19 mouse cellular contexts compared by ENCODE assay signal in the genomic region with DNA sequence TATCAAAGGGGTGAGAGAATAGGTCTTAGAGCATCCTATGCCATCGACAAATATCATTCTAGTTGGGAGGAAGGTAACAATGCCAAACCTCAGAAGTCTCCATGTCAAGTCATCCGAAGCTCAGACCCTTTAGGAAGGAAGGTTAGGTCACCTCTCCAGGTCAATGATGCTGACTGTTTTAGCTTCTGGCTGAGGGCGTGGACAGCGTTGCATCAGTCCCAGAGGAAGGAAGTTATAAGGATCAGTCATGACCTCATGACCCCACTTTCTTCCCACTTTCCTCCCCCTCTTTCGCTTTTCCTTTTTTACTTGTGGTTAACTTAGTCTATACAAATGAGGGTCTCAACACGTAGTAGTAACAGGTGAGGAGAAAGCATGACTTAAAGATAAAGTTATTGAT. TPM values are rescaled to one million over a fixed set of nuclear protein-coding genes. Genes with fewer than 3 reads are reported as not detected.
"Had no signal": no experiment of that assay in that cellular context is flagged by ENCODE, and none has a peak within 500 bp of the region (broad histone marks: within the 10 kb centered on the region; RNA-seq: fewer than 3 reads in every experiment).

No protein-coding gene starts in this region.

- H3K4me2 ChIP-seq: kidney, embryonic 15.5 days; limb, embryonic 15.5 days had no signal

- H3K9me3 ChIP-seq: kidney, embryonic 15.5 days; limb, embryonic 15.5 days had no signal

- ATAC-seq: intestine, embryonic 16.5 days; lung, postnatal 0 days had no signal

- DNase-seq: kidney, adult 2 months; kidney, postnatal 14 days; lung, adult 2 months; lung, postnatal 4 days; midbrain, embryonic 14.5 days; right cerebral cortex, adult 18-20 months; right cerebral cortex, postnatal 25 days; thymus, postnatal 4 days had no signal

- H3K4me3 ChIP-seq: kidney, embryonic 15.5 days; left cerebral cortex, adult 2 months; limb, embryonic 15.5 days had no signal

- H3K27ac ChIP-seq: kidney, embryonic 15.5 days; left cerebral cortex, adult 2 months; limb, embryonic 15.5 days; liver, embryonic 14.5 days; stomach, postnatal 0 days had no signal

- H3K9ac ChIP-seq: kidney, embryonic 15.5 days; limb, embryonic 15.5 days; liver, embryonic 14.5 days had no signal

- H3K36me3 ChIP-seq: kidney, embryonic 15.5 days; limb, embryonic 15.5 days had no signal

- H3K27me3 ChIP-seq: kidney, embryonic 15.5 days; limb, embryonic 15.5 days had no signal

- H3K4me1 ChIP-seq: kidney, embryonic 15.5 days; limb, embryonic 15.5 days had no signal

RNA-seq across cellular contexts. Expression of a gene that starts 59.2 kb away (rescaled TPM):
- total RNA-seq: layer of hippocampus, postnatal 25 days; left cerebral cortex, adult 2 months; left cerebral cortex, postnatal 14 days had no signal
- polyA plus RNA-seq: kidney, adult 2 months; limb, embryonic 11.5 days; limb, embryonic 15.5 days; liver, embryonic 14.5 days; lung, adult 2 months; midbrain, embryonic 14.5 days; neural tube, embryonic 14.5 days had no signal
